8 mouse cellular contexts compared by ENCODE assay signal in the genomic region with DNA sequence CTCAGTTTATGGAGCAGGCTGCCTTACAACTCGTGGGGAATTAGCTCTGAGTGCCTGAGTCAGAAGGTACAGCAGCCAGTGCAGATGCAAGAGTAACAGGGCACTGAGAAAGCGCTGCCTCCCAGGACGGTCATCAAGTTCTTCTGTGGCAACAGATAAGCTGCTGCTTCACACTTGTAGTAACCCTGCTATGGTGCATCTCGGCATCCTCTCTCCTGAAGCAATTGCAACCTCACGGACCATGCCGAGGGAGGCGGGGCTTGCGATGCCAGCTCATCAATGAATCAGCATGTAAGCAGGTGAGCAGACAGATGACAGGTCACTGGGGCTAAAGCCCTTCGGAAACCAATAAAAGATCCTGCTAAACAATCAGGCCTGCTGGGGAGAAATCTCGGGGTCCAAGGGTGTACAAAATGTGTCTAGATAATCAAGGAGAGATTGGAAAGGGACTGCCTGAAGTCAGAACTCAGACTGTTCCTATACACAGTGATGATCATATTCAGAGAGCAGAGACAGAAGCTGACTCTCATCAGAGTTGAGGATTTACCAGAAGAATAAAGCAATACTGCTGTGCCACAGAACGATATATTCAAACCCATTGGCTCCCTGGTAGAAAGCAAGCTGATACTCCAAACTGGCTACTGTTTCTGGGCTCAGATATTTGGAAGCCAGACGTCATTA.
DNase-seq lines count a peak whose midpoint lies in the region; ATAC-seq lines count a peak whose summit lies in the region.

No protein-coding gene starts in this region.

- H3K36me3 ChIP-seq in heart, embryonic 16.5 days (ENCODE audit: control insufficient read depth, insufficient read depth) = no peaks in the 10 kb centered on the region
- no peaks in the 10 kb centered on the region for H3K36me3 ChIP-seq in forebrain, embryonic 12.5 days (replicated peaks)
- no peaks in the 10 kb centered on the region for H3K36me3 ChIP-seq in limb, embryonic 11.5 days (ENCODE audit: control insufficient read depth, insufficient read depth, low read length)
- no peaks in the 10 kb centered on the region for H3K36me3 ChIP-seq in stomach, embryonic 15.5 days

- H3K4me2 ChIP-seq in heart, embryonic 16.5 days (ENCODE audit: low read depth, low read length) = peak overlapping the region; percentile 41
- H3K4me2 ChIP-seq in forebrain, embryonic 12.5 days = peak overlapping the region; percentile 55
- H3K4me2 ChIP-seq in limb, embryonic 11.5 days (ENCODE audit: low read depth, severe bottlenecking) = peak overlapping the region; percentile 39; the same call in 1 of the 2 replicates
- H3K4me2 ChIP-seq in stomach, embryonic 15.5 days = peak overlapping the region; percentile 44

- intact Hi-C loops in gastrocnemius, postnatal 14 days (cut with DNase I; ENCODE audit: low total_unique reads) = no loop called here

- peak overlapping the region; percentile 11; the same call in 1 of the 2 replicates for H3K4me3 ChIP-seq in heart, embryonic 16.5 days (ENCODE audit: low read length)
- peak overlapping the region; percentile 27 for H3K4me3 ChIP-seq in forebrain, embryonic 12.5 days (replicated peaks)
- no peak overlapping the region for H3K4me3 ChIP-seq in limb, embryonic 11.5 days (ENCODE audit: low read depth, low read length)
- H3K4me3 ChIP-seq in stomach, embryonic 15.5 days (replicated peaks) = no peak overlapping the region

- no peaks in the 10 kb centered on the region for H3K4me1 ChIP-seq in heart, embryonic 16.5 days (ENCODE audit: control insufficient read depth, insufficient read depth, low read length)
- H3K4me1 ChIP-seq in forebrain, embryonic 12.5 days = peaks cover 16% of the 10 kb centered on the region
- 0 out of 2 replicates have a peak, but pooled peaks cover 4% of the 10 kb centered on the region for H3K4me1 ChIP-seq in limb, embryonic 11.5 days (ENCODE audit: control insufficient read depth, insufficient read depth, low read length)
- 0 out of 2 replicates have a peak, but pooled peaks cover 4% of the 10 kb centered on the region for H3K4me1 ChIP-seq in stomach, embryonic 15.5 days

- no peaks in the 10 kb centered on the region for H3K27me3 ChIP-seq in heart, embryonic 16.5 days (ENCODE audit: control insufficient read depth, insufficient read depth, low read length)
- H3K27me3 ChIP-seq in forebrain, embryonic 12.5 days = no peaks in the 10 kb centered on the region
- no peaks in the 10 kb centered on the region for H3K27me3 ChIP-seq in limb, embryonic 11.5 days (ENCODE audit: control insufficient read depth, insufficient read depth, low read length)
- no peaks in the 10 kb centered on the region for H3K27me3 ChIP-seq in stomach, embryonic 15.5 days (replicated peaks)

- H3K27ac ChIP-seq in heart, embryonic 16.5 days (ENCODE audit: low read length) = no peak overlapping the region
- H3K27ac ChIP-seq in forebrain, embryonic 12.5 days = no peak overlapping the region
- H3K27ac ChIP-seq in limb, embryonic 11.5 days (replicated peaks; ENCODE audit: low read depth, low read length) = no peak overlapping the region
- H3K27ac ChIP-seq in stomach, embryonic 15.5 days = no peak overlapping the region

- no peak overlapping the region for H3K9ac ChIP-seq in heart, embryonic 16.5 days (ENCODE audit: low read length)
- peak overlapping the region; percentile 34; the same call in 1 of the 2 replicates for H3K9ac ChIP-seq in forebrain, embryonic 12.5 days
- peak overlapping the region; percentile 27; the same call in 1 of the 2 replicates for H3K9ac ChIP-seq in limb, embryonic 11.5 days (ENCODE audit: low read length)
- H3K9ac ChIP-seq in stomach, embryonic 15.5 days = no peak overlapping the region

- 27% methylated on average over 12 of the region's 12 CpGs for WGBS in heart, embryonic 16.5 days
- 14% methylated on average over 12 of the region's 12 CpGs for WGBS in forebrain, embryonic 12.5 days
- 26% methylated on average over 12 of the region's 12 CpGs for WGBS in limb, embryonic 11.5 days
- WGBS in stomach, embryonic 15.5 days = 23% methylated on average over 12 of the region's 12 CpGs

- ATAC-seq in heart, embryonic 16.5 days (replicated peaks; ENCODE audit: extremely low read depth, insufficient read depth, low FRiP score) = no peak
- ATAC-seq in forebrain, embryonic 12.5 days (ENCODE audit: low FRiP score) = peak; percentile 42; the same call in 1 of the 2 replicates
- ATAC-seq in limb, embryonic 11.5 days (ENCODE audit: insufficient number of reproducible peaks, low FRiP score, low TSS enrichment, low read depth) = no peak
- ATAC-seq in stomach, embryonic 15.5 days (ENCODE audit: insufficient read depth, low FRiP score, low read depth) = no peak
- no peak for ATAC-seq in megakaryocyte progenitor cell, adult 5-6 weeks (replicated peaks; ENCODE audit: poor library complexity)

- no peak for DNase-seq in heart, adult 8-10 months (ENCODE audit: low spot score)
- peak; percentile 20 to 25 for DNase-seq in cerebellum, postnatal 10 days
- DNase-seq in limb, embryonic 11.5 days (ENCODE audit: low spot score) = peak; percentile 28
- no peak for DNase-seq in gastrocnemius, postnatal 14 days

- H3K9me3 ChIP-seq in heart, embryonic 16.5 days (replicated peaks; ENCODE audit: control insufficient read depth, low read length) = no peaks in the 10 kb centered on the region
- no peaks in the 10 kb centered on the region for H3K9me3 ChIP-seq in forebrain, embryonic 12.5 days
- H3K9me3 ChIP-seq in limb, embryonic 11.5 days (ENCODE audit: control insufficient read depth, low read length) = no peaks in the 10 kb centered on the region
- H3K9me3 ChIP-seq in stomach, embryonic 15.5 days = no peaks in the 10 kb centered on the region

Comparison
In these comparisons a context has a peak if more than half of its experiments do, and no peak if none do; other contexts are left out.
1. H3K4me3 ChIP-seq: peak in heart, embryonic 16.5 days (single experiment) and forebrain, embryonic 12.5 days (single experiment); none in limb, embryonic 11.5 days (single experiment) and stomach, embryonic 15.5 days (single experiment).
2. H3K9ac ChIP-seq: peak in forebrain, embryonic 12.5 days (single experiment) and limb, embryonic 11.5 days (single experiment); none in heart, embryonic 16.5 days (single experiment) and stomach, embryonic 15.5 days (single experiment).
3. DNase-seq: peak in cerebellum, postnatal 10 days (2 of 2) and limb, embryonic 11.5 days (single experiment); none in heart, adult 8-10 months (single experiment) and gastrocnemius, postnatal 14 days (single experiment).
4. Peak in every context shown above with its lines, with median percentiles within 50 percentile points of each other: H3K4me2 ChIP-seq.